Mouse (Mus musculus): ENCODE measurements around the gene Llph.

DNA sequence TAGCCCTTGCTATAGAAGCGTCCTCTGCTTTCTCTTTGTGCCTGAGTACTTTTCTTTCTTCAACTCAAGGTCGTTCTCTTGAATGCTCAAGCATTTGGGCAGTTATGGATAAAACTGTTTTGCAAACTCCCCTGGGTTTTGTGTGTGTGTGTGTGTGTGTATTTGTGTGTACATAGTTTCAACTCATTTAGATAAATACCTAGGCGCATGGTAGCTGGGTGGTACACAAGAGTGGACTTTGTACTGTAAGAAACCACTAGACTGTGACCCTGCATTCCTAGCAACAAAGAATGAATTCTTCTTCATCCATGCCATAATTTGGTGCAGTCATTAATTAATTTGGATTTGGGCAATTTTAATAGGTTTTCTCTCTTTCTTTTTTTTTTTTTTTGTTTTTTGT lies 16.8 kb upstream of the Llph start:
- TF ChIP-seq USF1 (IDR thresholded peaks at IDR 0.05; ENCODE audit: low read depth) (no peak), MAX (IDR thresholded peaks at IDR 0.05; ENCODE audit: low read depth) (no peak), MYOD1 (IDR thresholded peaks at IDR 0.05; ENCODE audit: control insufficient read depth in 1 of 3, insufficient read length in 2 of 3, low read depth in 2 of 3) (no peak), REST (IDR thresholded peaks at IDR 0.05; ENCODE audit: insufficient read depth, insufficient read length) (no peak), POLR2A (IDR thresholded peaks at IDR 0.05; ENCODE audit: insufficient read length, low read depth) (no peak), CEBPB (IDR thresholded peaks at IDR 0.05; ENCODE audit: insufficient read depth, poor library complexity, severe bottlenecking) (no peak), TCF12 (IDR thresholded peaks at IDR 0.05; ENCODE audit: insufficient read depth, poor library complexity, severe bottlenecking) (no peak), MYOG (IDR thresholded peaks at IDR 0.05; ENCODE audit: control insufficient read depth in 1 of 3, insufficient read depth in 1 of 3, insufficient read length in 2 of 3, low read depth in 2 of 3) (no peak), SRF (IDR thresholded peaks at IDR 0.05; ENCODE audit: control insufficient read depth, insufficient read length, low read depth) (no peak), POLR2AphosphoS2 (IDR thresholded peaks at IDR 0.05; ENCODE audit: insufficient read length, low read depth) (no peak), TCF3 (IDR thresholded peaks at IDR 0.05; ENCODE audit: insufficient read length, low read depth) (no peak)
